Mouse (Mus musculus) layer of hippocampus, adult 9-10 months (tissue): ENCODE measurements around the gene Acta2.

ENCODE experiments used
- DNase-seq: peaks from one replicate; pipeline ENCODE4 v3.0.0; 2022; ENCODE audit warnings: low spot score

Acta2 gene

GRCm38 (mm10) chr19:34192008-34192963, 63.1 kb downstream of the Acta2 start, which contains the start of gene Stambpl1:
Gene Stambpl1, plus strand, starts transcription at chr19:34192229.
- peak; percentile 40 for DNase-seq

DNA sequence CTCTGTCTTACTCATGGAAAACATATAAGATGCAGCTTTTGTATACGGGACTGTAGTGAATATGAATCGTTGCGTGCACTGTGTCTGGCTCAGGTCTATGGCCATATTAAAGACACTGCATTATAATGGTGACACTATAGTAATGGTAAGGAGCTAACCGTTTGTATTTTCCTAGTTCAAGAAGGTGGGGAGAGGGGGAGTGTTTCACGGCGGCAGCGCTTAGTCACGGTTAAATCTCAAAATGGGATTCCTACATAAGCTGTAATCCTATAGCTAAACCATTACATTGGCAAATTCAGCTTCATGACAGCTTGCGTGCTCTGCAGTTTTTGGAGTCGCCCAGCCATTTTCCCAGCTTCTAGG, 63.8 kb downstream of the Acta2 start:
- no peak for DNase-seq
